Mouse (Mus musculus): ENCODE data around the gene Mal. TPM values are rescaled to one million over a fixed set of nuclear protein-coding genes. Genes with fewer than 3 reads are reported as not detected.

Gene Mal
- total RNA-seq, 1 experiment = 0.67 TPM

- Histone ChIP-seq H3K4me1 (ENCODE audit: control insufficient read depth in 2 of 2, insufficient read depth in 2 of 2, low read length in 2 of 2, poor library complexity in 1 of 2) (no peaks in the 10 kb centered on the region), H3K36me3 (ENCODE audit: control insufficient read depth, insufficient read depth, low read length, poor library complexity, severe bottlenecking) (no peaks in the 10 kb centered on the region), H3K9ac (ENCODE audit: insufficient read depth, low read depth, low read length, poor library complexity, severe bottlenecking) (no peak overlapping the region), H3K27ac (ENCODE audit: insufficient read depth, low read depth, low read length, poor library complexity, severe bottlenecking) (no peak overlapping the region), H3K4me3 (ENCODE audit: insufficient read depth in 1 of 2, low read depth in 1 of 2, low read length in 2 of 2, poor library complexity in 1 of 2, severe bottlenecking in 1 of 2) (no peak overlapping the region), H3K9me3 (ENCODE audit: control insufficient read depth, insufficient read depth, low read depth, low read length) (no peaks in the 10 kb centered on the region)
- TF ChIP-seq CHD2 (IDR thresholded peaks at IDR 0.05; ENCODE audit: low read depth, low read length) (no peak), MAFK (IDR thresholded peaks at IDR 0.05; ENCODE audit: insufficient read depth, low read depth, low read length) (no peak), HCFC1 (IDR thresholded peaks at IDR 0.05; ENCODE audit: borderline replicate concordance, insufficient read depth, low read length) (no peak), ZNF384 (IDR thresholded peaks at IDR 0.05; ENCODE audit: low read depth, low read length) (no peak), ZC3H11A (IDR thresholded peaks at IDR 0.05; ENCODE audit: borderline replicate concordance, low read depth, low read length) (no peak)
- in situ Hi-C loops (cut with MboI; ENCODE audit: low sequenced_read_pairs in 2 of 2, unreplicated experiment in 2 of 2) = no loop called here
- DNase-seq (ENCODE audit: low read depth, low spot score) = no peak
Measured at GRCm38 (mm10) chr2:127632601-127633000, 23.9 kb downstream of the Mal start.

GRCm38 (mm10) chr2:127627990-127628570, 28.4 kb downstream of the Mal start:
- in situ Hi-C loops (cut with MboI; ENCODE audit: low sequenced_read_pairs in 2 of 2, unreplicated experiment in 2 of 2) = no loop called here
- H3K9ac ChIP-seq (ENCODE audit: insufficient read depth, low read depth, low read length, poor library complexity, severe bottlenecking) = no peak overlapping the region
- TF ChIP-seq ZC3H11A (IDR thresholded peaks at IDR 0.05; ENCODE audit: borderline replicate concordance, low read depth, low read length) (no peak), ZNF384 (IDR thresholded peaks at IDR 0.05; ENCODE audit: low read depth, low read length) (no peak), MAFK (IDR thresholded peaks at IDR 0.05; ENCODE audit: insufficient read depth, low read depth, low read length) (no peak), HCFC1 (IDR thresholded peaks at IDR 0.05; ENCODE audit: borderline replicate concordance, insufficient read depth, low read length) (no peak), CHD2 (IDR thresholded peaks at IDR 0.05; ENCODE audit: low read depth, low read length) (no peak)
- H3K36me3 ChIP-seq (ENCODE audit: control insufficient read depth, insufficient read depth, low read length, poor library complexity, severe bottlenecking) = no peaks in the 10 kb centered on the region
- H3K9me3 ChIP-seq (ENCODE audit: control insufficient read depth, insufficient read depth, low read depth, low read length) = no peaks in the 10 kb centered on the region
- H3K4me1 ChIP-seq (ENCODE audit: control insufficient read depth in 2 of 2, insufficient read depth in 2 of 2, low read length in 2 of 2, poor library complexity in 1 of 2) = no peaks in the 10 kb centered on the region
- no peak overlapping the region for H3K27ac ChIP-seq (ENCODE audit: insufficient read depth, low read depth, low read length, poor library complexity, severe bottlenecking)
- DNase-seq (ENCODE audit: low read depth, low spot score) = no peak
- no peak overlapping the region for H3K4me3 ChIP-seq (ENCODE audit: insufficient read depth in 1 of 2, low read depth in 1 of 2, low read length in 2 of 2, poor library complexity in 1 of 2, severe bottlenecking in 1 of 2)

GRCm38 (mm10) chr2:127627354-127627753, 29.1 kb downstream of the Mal start:
- H3K27ac ChIP-seq (ENCODE audit: insufficient read depth, low read depth, low read length, poor library complexity, severe bottlenecking) = no peak overlapping the region
- in situ Hi-C loops (cut with MboI; ENCODE audit: low sequenced_read_pairs in 2 of 2, unreplicated experiment in 2 of 2) = no loop called here

GRCm38 (mm10) chr2:127625659-127626058, 30.8 kb downstream of the Mal start:
- no peaks in the 10 kb centered on the region for H3K36me3 ChIP-seq (ENCODE audit: control insufficient read depth, insufficient read depth, low read length, poor library complexity, severe bottlenecking)
- no peaks in the 10 kb centered on the region for H3K4me1 ChIP-seq (ENCODE audit: control insufficient read depth in 2 of 2, insufficient read depth in 2 of 2, low read length in 2 of 2, poor library complexity in 1 of 2)
- in situ Hi-C loops (cut with MboI; ENCODE audit: low sequenced_read_pairs in 2 of 2, unreplicated experiment in 2 of 2) = no loop called here

More at GRCm38 (mm10) chr2:127627354-127627753, 29.1 kb downstream of the Mal start:
- no peak overlapping the region for H3K9ac ChIP-seq (ENCODE audit: insufficient read depth, low read depth, low read length, poor library complexity, severe bottlenecking)
- TF ChIP-seq CHD2 (IDR thresholded peaks at IDR 0.05; ENCODE audit: low read depth, low read length) = no peak
- TF ChIP-seq ZC3H11A (IDR thresholded peaks at IDR 0.05; ENCODE audit: borderline replicate concordance, low read depth, low read length) = no peak
- TF ChIP-seq ZNF384 (IDR thresholded peaks at IDR 0.05; ENCODE audit: low read depth, low read length) = no peak
- no peak for TF ChIP-seq HCFC1 (IDR thresholded peaks at IDR 0.05; ENCODE audit: borderline replicate concordance, insufficient read depth, low read length)
- no peak for TF ChIP-seq MAFK (IDR thresholded peaks at IDR 0.05; ENCODE audit: insufficient read depth, low read depth, low read length)
- no peaks in the 10 kb centered on the region for H3K9me3 ChIP-seq (ENCODE audit: control insufficient read depth, insufficient read depth, low read depth, low read length)
- H3K4me3 ChIP-seq (ENCODE audit: insufficient read depth in 1 of 2, low read depth in 1 of 2, low read length in 2 of 2, poor library complexity in 1 of 2, severe bottlenecking in 1 of 2) = no peak overlapping the region
- no peaks in the 10 kb centered on the region for H3K36me3 ChIP-seq (ENCODE audit: control insufficient read depth, insufficient read depth, low read length, poor library complexity, severe bottlenecking)
- DNase-seq (ENCODE audit: low read depth, low spot score) = no peak
- H3K4me1 ChIP-seq (ENCODE audit: control insufficient read depth in 2 of 2, insufficient read depth in 2 of 2, low read length in 2 of 2, poor library complexity in 1 of 2) = no peaks in the 10 kb centered on the region

More at GRCm38 (mm10) chr2:127625659-127626058, 30.8 kb downstream of the Mal start:
- H3K9me3 ChIP-seq (ENCODE audit: control insufficient read depth, insufficient read depth, low read depth, low read length) = no peaks in the 10 kb centered on the region
- TF ChIP-seq MAFK (IDR thresholded peaks at IDR 0.05; ENCODE audit: insufficient read depth, low read depth, low read length) (no peak), CHD2 (IDR thresholded peaks at IDR 0.05; ENCODE audit: low read depth, low read length) (no peak), HCFC1 (IDR thresholded peaks at IDR 0.05; ENCODE audit: borderline replicate concordance, insufficient read depth, low read length) (no peak), ZNF384 (IDR thresholded peaks at IDR 0.05; ENCODE audit: low read depth, low read length) (no peak), ZC3H11A (IDR thresholded peaks at IDR 0.05; ENCODE audit: borderline replicate concordance, low read depth, low read length) (no peak)
- no peak for DNase-seq (ENCODE audit: low read depth, low spot score)
- H3K4me3 ChIP-seq (ENCODE audit: insufficient read depth in 1 of 2, low read depth in 1 of 2, low read length in 2 of 2, poor library complexity in 1 of 2, severe bottlenecking in 1 of 2) = no peak overlapping the region
- H3K27ac ChIP-seq (ENCODE audit: insufficient read depth, low read depth, low read length, poor library complexity, severe bottlenecking) = no peak overlapping the region
- no peak overlapping the region for H3K9ac ChIP-seq (ENCODE audit: insufficient read depth, low read depth, low read length, poor library complexity, severe bottlenecking)

All from ES-E14 (cell line).